Mouse (Mus musculus) CH12.LX (cell line): ENCODE results near the gene Gm10912. TPM values are rescaled to one million over a fixed set of nuclear protein-coding genes. Genes with fewer than 3 reads are reported as not detected.

Source experiments
- DNase-seq: peaks from one replicate; pipeline ENCODE4 v3.0.0-alpha.2; 2013; ENCODE audit errors: extremely low read depth
- H3K27ac ChIP-seq: 2 replicates; pipeline ENCODE4 v1.5.1; 2012; ENCODE audit warnings: low read depth, mild to moderate bottlenecking, control low read depth, moderate library complexity; ENCODE audit not compliant: insufficient read depth
- H3K27me3 ChIP-seq: replicated peaks from 2 replicates; pipeline ENCODE3; 2012; ENCODE audit warnings: inconsistent platforms
- H3K36me3 ChIP-seq, 2 experiments: replicated peaks in 1 of 2; 2 replicates each; pipeline versions ENCODE3 to v1.6.1; 2012; ENCODE audit warnings: inconsistent platforms in 1 of 2, low read length in 1 of 2, mild to moderate bottlenecking in 1 of 2, mixed read lengths in 1 of 2, moderate library complexity in 1 of 2; ENCODE audit not compliant: control insufficient read depth in 1 of 2, insufficient read depth in 1 of 2
- H3K4me1 ChIP-seq, 2 experiments: 2 replicates each; pipeline ENCODE4 v1.6.1; 2012; ENCODE audit warnings: inconsistent platforms in 1 of 2, moderate library complexity in 1 of 2; ENCODE audit not compliant: insufficient read depth in 2 of 2, control insufficient read depth in 1 of 2
- H3K4me2 ChIP-seq: 2 replicates; pipeline ENCODE4 v1.6.1; 2012; ENCODE audit warnings: low read depth, mild to moderate bottlenecking, control low read depth; ENCODE audit not compliant: poor library complexity, insufficient read depth, severe bottlenecking
- H3K4me3 ChIP-seq, 3 experiments: fragments of 150-350 bp in 1 of 3; sonication (generic) in 1 of 3; replicated peaks in 1 of 3; 2 replicates each; pipeline versions ENCODE3 to v1.5.1; 2011 to 2012; ENCODE audit warnings: low read depth in 2 of 3, low read length in 2 of 3, mild to moderate bottlenecking in 2 of 3, moderate library complexity in 2 of 3, control low read depth in 1 of 3, improper control_type of control experiment in 1 of 3, inconsistent platforms in 1 of 3, mixed read lengths in 1 of 3; ENCODE audit not compliant: poor library complexity in 1 of 3
- H3K79me2 ChIP-seq: replicated peaks from 2 replicates; pipeline ENCODE4 v1.6.1; 2012; ENCODE audit warnings: mild to moderate bottlenecking, moderate library complexity; ENCODE audit not compliant: control insufficient read depth, poor library complexity, insufficient read depth, severe bottlenecking; ENCODE audit errors: extremely low read depth
- H3K9ac ChIP-seq: 2 replicates; pipeline ENCODE4 v1.6.1; 2012; ENCODE audit warnings: low read depth, mild to moderate bottlenecking, control low read depth, moderate library complexity; ENCODE audit not compliant: insufficient read depth
- H3K9me3 ChIP-seq: replicated peaks from 2 replicates; pipeline ENCODE3; 2012; ENCODE audit warnings: low read length, inconsistent platforms, mixed read lengths
- CHD1 ChIP-seq: IDR thresholded peaks from 2 replicates; pipeline ENCODE4 v1.6.1; 2012; ENCODE audit warnings: low read depth, low read length, improper control_type of control experiment, inconsistent platforms
- CHD2 ChIP-seq: IDR thresholded peaks from 2 replicates; pipeline ENCODE4 v1.6.1; 2011; ENCODE audit warnings: low read length, improper control_type of control experiment
- E2F4 ChIP-seq: IDR thresholded peaks from 2 replicates; pipeline ENCODE4 v1.6.1; 2011; ENCODE audit warnings: low read depth, low read length, improper control_type of control experiment; ENCODE audit not compliant: insufficient replicate concordance
- ELF1 ChIP-seq: IDR thresholded peaks from 2 replicates; pipeline ENCODE4 v1.6.1; 2014; ENCODE audit warnings: low read depth, mild to moderate bottlenecking, inconsistent platforms, low read length, improper control_type of control experiment
- EP300 ChIP-seq: IDR thresholded peaks from 2 replicates; pipeline ENCODE4 v1.6.1; 2011; ENCODE audit warnings: low read length, improper control_type of control experiment
- ETS1 ChIP-seq: conservative IDR thresholded peaks from 2 replicates; pipeline ENCODE4 v1.6.1; 2012; ENCODE audit warnings: low read depth, mild to moderate bottlenecking, inconsistent platforms, low read length, improper control_type of control experiment, moderate library complexity
- GABPA ChIP-seq: IDR thresholded peaks from 2 replicates; pipeline ENCODE4 v1.6.1; 2012; ENCODE audit warnings: low read depth, low read length, improper control_type of control experiment, inconsistent platforms; ENCODE audit not compliant: insufficient replicate concordance
- HCFC1 ChIP-seq: IDR thresholded peaks from 2 replicates; pipeline ENCODE4 v1.6.1; 2012; ENCODE audit warnings: low read depth, mild to moderate bottlenecking, inconsistent platforms, low read length, improper control_type of control experiment
- IRF4 ChIP-seq: IDR thresholded peaks from 2 replicates; pipeline ENCODE4 v1.6.1; 2014; ENCODE audit warnings: low read depth, mild to moderate bottlenecking, inconsistent platforms, low read length, improper control_type of control experiment
- JUND ChIP-seq: conservative IDR thresholded peaks from 2 replicates; pipeline ENCODE4 v1.6.1; 2011; ENCODE audit warnings: low read depth, low read length, improper control_type of control experiment
- KAT2A ChIP-seq: IDR thresholded peaks from 2 replicates; pipeline ENCODE4 v1.6.1; 2012; ENCODE audit warnings: low read length, improper control_type of control experiment, inconsistent platforms; ENCODE audit not compliant: insufficient replicate concordance
- MAFK ChIP-seq: IDR thresholded peaks from 2 replicates; pipeline ENCODE4 v1.6.1; 2011; ENCODE audit warnings: low read length, improper control_type of control experiment; ENCODE audit not compliant: insufficient replicate concordance
- MAX ChIP-seq: IDR thresholded peaks from 2 replicates; pipeline ENCODE4 v1.6.1; 2011; ENCODE audit warnings: low read length, improper control_type of control experiment
- MEF2A ChIP-seq: IDR thresholded peaks from 2 replicates; pipeline ENCODE4 v1.6.1; 2014; ENCODE audit warnings: low read depth, mild to moderate bottlenecking, inconsistent platforms, low read length, improper control_type of control experiment, borderline replicate concordance
- MXI1 ChIP-seq: IDR thresholded peaks from 2 replicates; pipeline ENCODE4 v1.6.1; 2011; ENCODE audit warnings: mild to moderate bottlenecking, low read depth, low read length, improper control_type of control experiment
- MYC ChIP-seq: IDR thresholded peaks from 2 replicates; pipeline ENCODE4 v1.6.1; 2011; ENCODE audit warnings: low read depth, mild to moderate bottlenecking, improper control_type of control experiment, low read length
- NELFE ChIP-seq: IDR thresholded peaks from 2 replicates; pipeline ENCODE4 v1.6.1; 2011; ENCODE audit warnings: low read depth, low read length, improper control_type of control experiment
- NRF1 ChIP-seq: IDR thresholded peaks from 2 replicates; pipeline ENCODE4 v1.6.1; 2014; ENCODE audit warnings: low read depth, mild to moderate bottlenecking, inconsistent platforms, low read length, improper control_type of control experiment, moderate library complexity
- PAX5 ChIP-seq: IDR thresholded peaks from 2 replicates; pipeline ENCODE4 v1.6.1; 2012; ENCODE audit warnings: low read length, inconsistent platforms, mixed read lengths
- POLR2AphosphoS2 ChIP-seq: IDR thresholded peaks from 2 replicates; pipeline ENCODE4 v1.6.1; 2011; ENCODE audit warnings: low read depth, low read length, improper control_type of control experiment
- RAD21 ChIP-seq: IDR thresholded peaks from 2 replicates; pipeline ENCODE4 v1.6.1; 2011; ENCODE audit warnings: low read depth, mild to moderate bottlenecking, low read length, improper control_type of control experiment, moderate library complexity
- RCOR1 ChIP-seq: conservative IDR thresholded peaks from 2 replicates; pipeline ENCODE4 v1.6.1; 2012; ENCODE audit warnings: low read depth, mild to moderate bottlenecking, inconsistent platforms, low read length, improper control_type of control experiment
- SIN3A ChIP-seq: IDR thresholded peaks from 2 replicates; pipeline ENCODE4 v1.6.1; 2012; ENCODE audit warnings: low read length, improper control_type of control experiment, inconsistent platforms
- SMC3 ChIP-seq: IDR thresholded peaks from 2 replicates; pipeline ENCODE4 v1.6.1; 2011; ENCODE audit warnings: low read depth, low read length, improper control_type of control experiment
- TBP ChIP-seq: conservative IDR thresholded peaks from 2 replicates; pipeline ENCODE4 v1.6.1; 2011; ENCODE audit warnings: low read depth, low read length, improper control_type of control experiment
- TCF12 ChIP-seq: IDR thresholded peaks from 2 replicates; pipeline ENCODE4 v1.6.1; 2014; ENCODE audit warnings: low read depth, mild to moderate bottlenecking, inconsistent platforms, low read length, improper control_type of control experiment
- UBTF ChIP-seq: IDR thresholded peaks from 2 replicates; pipeline ENCODE4 v1.6.1; 2012; ENCODE audit warnings: low read depth, mild to moderate bottlenecking, inconsistent platforms, low read length, improper control_type of control experiment, moderate library complexity
- USF1 ChIP-seq: IDR thresholded peaks from 2 replicates; pipeline ENCODE4 v1.6.1; 2014; ENCODE audit warnings: low read depth, mild to moderate bottlenecking, inconsistent platforms, low read length, improper control_type of control experiment
- ZKSCAN1 ChIP-seq: IDR thresholded peaks from 2 replicates; pipeline ENCODE4 v1.6.1; 2012; ENCODE audit warnings: low read depth, inconsistent platforms, low read length, improper control_type of control experiment, borderline replicate concordance
- ZNF384 ChIP-seq: IDR thresholded peaks from 2 replicates; pipeline ENCODE4 v1.6.1; 2012; ENCODE audit warnings: low read depth, low read length, improper control_type of control experiment, inconsistent platforms
- dilution Hi-C: fragments of 300-500 bp; cut with MboI; formaldehyde crosslinking; loops from 2 replicates; pipeline ENCODE4 v1.14.3; 2020; ENCODE audit warnings: low sequenced_read_pairs; ENCODE audit not compliant: extremely low pct_unique_long_range_greater_than_20kb, extremely low pct_ligation_motif_present
- in situ Hi-C: fragments of 300-500 bp; cut with MboI; formaldehyde crosslinking; loops from 3 replicates; pipeline ENCODE4 v1.14.3; 2019; ENCODE audit warnings: low sequenced_read_pairs, low pct_ligation_motif_present, low pct_unique_long_range_greater_than_20kb, mixed read lengths
- polyA plus RNA-seq: library from polyadenylated mRNA; unstranded; fragments of >175 nt; gene quantifications from 2 replicates; pipeline ENCODE4 v1.2.1, GENCODE M21; 2012; ENCODE audit warnings: low read depth; ENCODE audit not compliant: insufficient read length
- total RNA-seq, 2 experiments: library from RNA; depleted of rRNA; stranded (reverse); fragments of 300-350 nt in 1 of 2; fragments of >200 nt in 1 of 2; gene quantifications; 2 replicates each; pipeline ENCODE4 v1.2.3; 2012 to 2014

The Gm10912 gene
- total and polyA plus RNA-seq, 3 experiments: not detected

GRCm38 (mm10) chr2:104098529-104099230 lies 33.1 kb downstream of the Gm10912 start:
- Histone ChIP-seq H3K27me3 (no peaks in the 10 kb centered on the region), H3K36me3 (no peaks in the 10 kb centered on the region), H3K9ac (no peak overlapping the region), H3K4me3 (no peak overlapping the region), H3K9me3 (no peaks in the 10 kb centered on the region), H3K79me2 (no peaks in the 10 kb centered on the region), H3K4me1 (peaks cover 0 to 9% of the 10 kb centered on the region in 2 experiments; a peak in 2 of 4 replicates)
- in situ Hi-C loops: no loop called here
- TF ChIP-seq GABPA (no peak), MEF2A (no peak), TBP (no peak), CHD1 (no peak), ZNF384 (no peak), E2F4 (no peak), MAFK (no peak), RAD21 (no peak), SMC3 (no peak), HCFC1 (no peak), ZKSCAN1 (no peak), USF1 (no peak), TCF12 (no peak), MYC (no peak), RCOR1 (no peak), MXI1 (no peak), NRF1 (no peak), SIN3A (no peak), UBTF (no peak)
- TF ChIP-seq, all 38 proteins: peak for 0
- no peak for DNase-seq
- Histone ChIP-seq H3K4me2 (no peak overlapping the region), H3K27ac (no peak overlapping the region)
- dilution Hi-C loops: no loop called here

- Histone ChIP-seq H3K9ac (no peak overlapping the region), H3K4me1 (peaks cover 0 to 9% of the 10 kb centered on the region in 2 experiments; a peak in 2 of 4 replicates), H3K4me3 (no peak overlapping the region), H3K4me2 (no peak overlapping the region), H3K9me3 (no peaks in the 10 kb centered on the region), H3K27ac (no peak overlapping the region), H3K36me3 (no peaks in the 10 kb centered on the region), H3K27me3 (no peaks in the 10 kb centered on the region)
- in situ Hi-C loops: no loop called here
- DNase-seq: no peak
- dilution Hi-C loops: no loop called here
- no peak for TF ChIP-seq IRF4
- no peak for TF ChIP-seq ELF1
- TF ChIP-seq MAX: no peak
- TF ChIP-seq PAX5: no peak
- no peak for TF ChIP-seq POLR2AphosphoS2
- no peak for TF ChIP-seq KAT2A
- TF ChIP-seq NELFE: no peak
- no peak for TF ChIP-seq ETS1
- TF ChIP-seq GABPA: no peak
- TF ChIP-seq SMC3: no peak
- TF ChIP-seq JUND: no peak
- TF ChIP-seq EP300: no peak
- TF ChIP-seq CHD2: no peak
- TF ChIP-seq, all 38 proteins: peak for 0
- H3K79me2 ChIP-seq: no peaks in the 10 kb centered on the region
Measured at GRCm38 (mm10) chr2:104099231-104099585, 33.6 kb downstream of the Gm10912 start.
